Mouse (Mus musculus): ENCODE results near the gene Spata18. TPM values are rescaled to one million over a fixed set of nuclear protein-coding genes. Genes with fewer than 3 reads are reported as not detected.

The Spata18 gene
- 0.22 and 0.23 TPM in 2 replicates for polyA plus RNA-seq (2015; fragmentation: Nextera tagmentation; extraction: Ambion mirVana)

DNA sequence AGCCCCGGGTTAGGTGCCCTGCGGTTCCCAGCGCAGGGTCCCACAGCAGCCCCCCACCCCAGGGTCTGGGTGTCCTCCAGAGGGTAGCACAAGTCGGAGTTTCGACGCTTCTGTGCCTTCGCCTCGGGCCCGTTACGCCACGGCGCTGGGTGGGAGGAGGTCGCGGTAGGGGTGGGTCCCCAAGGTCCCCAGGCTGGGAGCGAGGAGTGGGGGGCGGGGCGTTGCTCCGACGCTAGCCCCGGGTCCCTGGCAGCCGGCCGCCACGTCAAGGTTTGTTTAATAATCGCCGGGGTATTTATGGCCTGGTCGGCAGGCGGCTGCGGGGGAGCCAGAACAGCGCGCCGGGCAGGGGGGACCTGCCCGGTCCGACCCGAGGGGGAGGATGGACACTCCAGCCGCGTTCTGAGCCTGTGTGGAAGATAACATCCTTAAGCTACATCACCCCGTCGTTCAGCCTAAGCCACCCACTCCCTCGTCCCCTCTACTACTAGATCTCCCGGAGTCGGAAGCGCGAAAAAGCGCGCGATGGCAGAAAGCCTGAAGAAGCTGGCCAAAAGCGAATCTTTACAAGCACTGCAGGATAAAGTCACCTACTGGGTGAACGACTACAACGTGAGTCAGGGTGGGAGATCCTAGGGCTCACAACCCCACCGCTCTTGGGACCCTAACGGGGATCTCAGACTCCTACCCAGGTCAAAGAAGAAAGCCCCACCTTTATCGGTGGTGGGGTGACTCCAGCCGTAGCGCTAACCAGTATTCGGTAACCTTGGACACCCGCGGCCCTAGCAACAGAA lies at the start of gene Spata18:
Spata18 (plus strand) TSS at position 319 of the 794 bp plus-strand sequence.
- no peaks in the 10 kb centered on the region for H3K36me3 ChIP-seq
- no peak within 1 kb of the TSS for H3K27ac ChIP-seq (replicated peaks)
- 0 out of 2 replicates have a peak, but pooled peaks have one; percentile 14 for ATAC-seq (ENCODE audit: low read depth)
- WGBS = under 1% methylated on average over 57 of the region's 57 CpGs
- H3K4me3 ChIP-seq = peak within 1 kb of the TSS; percentile 40
- peak within 1 kb of the TSS; percentile 75 for H3K4me2 ChIP-seq
- H3K4me1 ChIP-seq (replicated peaks) = peaks cover 29% of the 10 kb centered on the region
- H3K9ac ChIP-seq = peak within 1 kb of the TSS; percentile 59
- peaks cover 69% of the 10 kb centered on the region for H3K27me3 ChIP-seq
- no peaks in the 10 kb centered on the region for H3K9me3 ChIP-seq

DNA sequence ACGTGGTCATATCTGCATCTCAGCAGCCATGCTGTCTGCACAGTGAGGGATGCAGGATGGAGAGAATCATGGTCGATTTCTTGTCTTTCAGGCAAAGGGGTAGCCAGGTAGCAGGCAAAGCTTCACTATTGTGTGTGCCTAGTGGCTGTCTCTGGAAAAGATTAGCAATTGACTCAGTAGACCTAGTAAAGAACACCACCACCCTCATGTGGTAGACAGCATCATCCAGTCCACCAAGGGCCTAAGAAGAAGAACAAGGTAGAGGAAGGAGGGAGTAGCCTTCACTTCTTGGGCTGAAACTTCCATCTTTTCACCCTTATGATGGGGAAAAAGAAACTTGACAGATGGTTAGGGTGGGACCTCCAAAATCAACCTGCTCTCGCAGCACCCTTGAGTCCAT lies 48.3 kb upstream of the Spata18 start:
- no peak for ATAC-seq (ENCODE audit: low read depth)
- Histone ChIP-seq H3K27ac (replicated peaks) (no peak overlapping the region), H3K36me3 (no peaks in the 10 kb centered on the region), H3K4me1 (replicated peaks) (peaks cover 28% of the 10 kb centered on the region), H3K4me3 (no peak overlapping the region), H3K9ac (no peak overlapping the region), H3K4me2 (no peak overlapping the region), H3K9me3 (no peaks in the 10 kb centered on the region), H3K27me3 (no peaks in the 10 kb centered on the region)
- WGBS = 86% methylated on average over 3 of the region's 3 CpGs

DNA sequence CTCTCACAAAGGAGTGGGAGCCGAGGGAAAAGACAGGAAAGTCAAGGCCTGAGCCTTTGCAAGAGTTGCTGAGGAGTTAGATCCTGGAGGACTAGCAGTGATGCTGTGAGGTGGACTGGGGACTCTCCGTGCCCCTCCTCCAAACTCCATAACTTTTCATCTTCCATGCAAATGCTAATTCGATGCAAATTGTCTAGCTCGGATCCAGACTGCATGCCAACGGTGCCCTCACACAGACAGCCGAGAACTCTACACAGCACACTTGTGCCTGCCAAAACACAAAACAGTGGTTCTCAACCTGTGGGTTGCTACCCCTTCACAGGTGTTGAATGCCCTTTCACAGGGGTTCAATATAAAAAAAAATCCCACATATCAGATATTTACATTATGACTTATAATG lies 46.6 kb upstream of the Spata18 start:
- Histone ChIP-seq H3K27ac (replicated peaks) (no peak overlapping the region), H3K4me1 (replicated peaks) (peaks cover 19% of the 10 kb centered on the region), H3K4me2 (no peak overlapping the region), H3K9me3 (no peaks in the 10 kb centered on the region), H3K36me3 (no peaks in the 10 kb centered on the region), H3K27me3 (no peaks in the 10 kb centered on the region), H3K4me3 (no peak overlapping the region), H3K9ac (no peak overlapping the region)
- ATAC-seq (ENCODE audit: low read depth) = no peak
- 87% methylated on average over 6 of the region's 6 CpGs for WGBS

DNA sequence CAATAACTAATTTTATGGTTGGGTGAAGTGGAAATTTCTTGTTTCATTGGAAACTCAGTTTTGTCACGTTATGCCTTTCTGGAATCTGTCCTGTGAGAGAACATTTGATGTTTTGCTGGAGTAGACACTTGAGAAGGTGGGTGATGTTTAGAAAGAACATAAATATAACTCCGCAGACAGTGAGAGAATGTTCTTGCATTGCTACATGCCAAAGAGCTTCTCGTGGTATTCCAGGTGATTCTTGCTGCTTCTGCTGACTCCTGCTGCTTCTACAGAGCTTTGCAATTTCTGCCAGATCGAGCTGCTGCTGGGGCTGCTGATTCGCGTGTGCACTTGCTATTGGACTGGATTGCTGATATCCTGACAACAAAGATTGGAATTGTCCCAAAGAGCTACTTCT lies 46.2 kb upstream of the Spata18 start:
- Histone ChIP-seq H3K27me3 (no peaks in the 10 kb centered on the region), H3K9ac (no peak overlapping the region), H3K4me1 (replicated peaks) (peaks cover 18% of the 10 kb centered on the region), H3K4me2 (no peak overlapping the region), H3K36me3 (no peaks in the 10 kb centered on the region), H3K4me3 (no peak overlapping the region), H3K27ac (replicated peaks) (no peak overlapping the region), H3K9me3 (peaks cover 2% of the 10 kb centered on the region; the same call in 1 of the 2 replicates)
- ATAC-seq (ENCODE audit: low read depth) = no peak
- 89% methylated on average over 6 of the region's 6 CpGs for WGBS

DNA sequence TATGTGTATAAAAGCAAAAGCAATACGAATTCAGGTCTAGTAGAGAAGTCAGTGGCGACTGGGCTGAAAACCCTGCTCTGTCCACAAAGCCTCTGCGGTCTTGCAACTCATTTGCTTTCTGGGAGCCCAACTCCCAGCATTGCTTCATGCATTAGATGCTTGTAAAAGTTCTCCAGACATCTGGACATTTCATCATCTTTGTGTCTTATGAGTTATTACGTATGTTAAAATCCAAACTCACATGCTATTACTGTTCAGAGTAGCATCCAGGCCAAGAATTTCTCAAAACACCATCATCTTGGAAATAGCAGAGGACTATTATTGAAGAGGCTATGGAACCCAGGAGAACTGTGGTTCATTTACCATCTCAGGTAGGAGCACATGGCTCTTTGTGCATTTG lies 40.1 kb upstream of the Spata18 start:
- Histone ChIP-seq H3K27me3 (no peaks in the 10 kb centered on the region), H3K9me3 (peaks cover 9% of the 10 kb centered on the region; the same call in 1 of the 2 replicates), H3K27ac (replicated peaks) (no peak overlapping the region), H3K4me2 (no peak overlapping the region), H3K36me3 (no peaks in the 10 kb centered on the region), H3K9ac (no peak overlapping the region), H3K4me3 (no peak overlapping the region), H3K4me1 (replicated peaks) (no peaks in the 10 kb centered on the region)
- WGBS = 94% methylated on average over 4 of the region's 4 CpGs
- ATAC-seq (ENCODE audit: low read depth) = no peak

DNA sequence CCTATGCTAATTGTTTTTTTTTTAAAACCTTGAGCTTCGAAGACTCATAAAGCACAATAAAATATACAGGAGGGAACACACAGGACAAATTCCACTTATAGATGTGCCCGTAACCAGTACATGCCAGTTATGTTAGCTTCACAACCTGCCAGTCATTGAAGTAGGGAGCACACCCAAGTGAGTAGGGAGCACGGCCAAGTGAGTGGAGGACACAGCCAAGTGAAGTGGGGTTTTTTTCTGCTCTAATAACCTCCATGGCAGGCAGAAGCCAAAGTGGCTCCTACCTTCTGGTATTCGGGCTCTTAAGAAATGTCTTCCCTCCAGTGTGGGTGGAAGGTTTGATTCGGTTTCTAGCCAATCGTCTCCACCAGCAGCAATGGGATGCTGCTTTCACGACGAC lies 37.9 kb upstream of the Spata18 start:
- WGBS = 87% methylated on average over 8 of the region's 8 CpGs
- H3K9me3 ChIP-seq = peaks cover 9% of the 10 kb centered on the region; the same call in 1 of the 2 replicates
- H3K36me3 ChIP-seq = no peaks in the 10 kb centered on the region
- H3K27me3 ChIP-seq = no peaks in the 10 kb centered on the region
- no peak overlapping the region for H3K4me2 ChIP-seq
- no peaks in the 10 kb centered on the region for H3K4me1 ChIP-seq (replicated peaks)
- no peak overlapping the region for H3K9ac ChIP-seq
- no peak overlapping the region for H3K4me3 ChIP-seq
- no peak for ATAC-seq (ENCODE audit: low read depth)
- no peak overlapping the region for H3K27ac ChIP-seq (replicated peaks)

DNA sequence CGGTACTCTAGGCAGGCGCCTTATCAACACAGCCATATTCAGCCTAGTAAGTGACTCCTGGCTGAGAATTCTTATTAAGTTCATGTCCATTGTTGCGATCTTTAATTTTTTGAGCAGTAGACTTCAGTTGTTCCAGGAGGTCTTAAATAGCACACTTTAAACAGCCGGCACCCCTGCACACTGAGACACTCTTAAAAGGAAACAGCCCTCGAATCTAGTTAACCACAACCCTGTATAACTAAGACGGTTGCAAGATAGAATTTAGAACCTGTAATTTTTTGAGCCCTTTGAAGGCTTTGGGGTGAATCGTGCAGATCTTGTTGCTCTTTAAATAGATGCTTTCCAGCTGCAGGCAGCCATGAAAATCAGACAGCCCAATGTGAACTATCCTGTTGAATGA lies 36.0 kb upstream of the Spata18 start:
- Histone ChIP-seq H3K4me3 (no peak overlapping the region), H3K27ac (replicated peaks) (no peak overlapping the region), H3K27me3 (no peaks in the 10 kb centered on the region), H3K4me2 (no peak overlapping the region), H3K9ac (no peak overlapping the region), H3K36me3 (no peaks in the 10 kb centered on the region), H3K9me3 (peaks cover 5% of the 10 kb centered on the region; the same call in 1 of the 2 replicates), H3K4me1 (replicated peaks) (no peaks in the 10 kb centered on the region)
- WGBS = 83% methylated on average over 7 of the region's 7 CpGs
- no peak for ATAC-seq (ENCODE audit: low read depth)

DNA sequence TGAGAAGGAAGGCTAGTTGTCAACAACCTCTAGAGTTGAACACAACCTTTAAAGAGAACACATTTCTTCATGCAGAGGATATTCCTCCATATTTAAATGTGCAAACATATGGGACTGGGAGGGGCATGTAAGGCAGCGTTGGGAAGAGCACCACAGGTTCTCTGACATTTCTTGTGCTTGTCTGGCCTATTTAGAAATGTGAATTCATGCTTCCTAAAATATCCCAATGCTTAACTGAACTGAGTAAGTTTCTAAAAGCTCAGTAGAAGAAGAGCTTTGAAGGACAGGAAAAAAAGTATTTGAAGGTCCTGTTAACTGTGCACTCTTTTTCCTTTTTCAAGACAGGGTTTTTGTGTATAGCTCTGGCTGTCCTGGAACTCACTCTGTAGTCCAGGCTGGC lies 32.2 kb upstream of the Spata18 start:
- no peak for ATAC-seq (ENCODE audit: low read depth)
- no peak overlapping the region for H3K27ac ChIP-seq (replicated peaks)
- H3K4me3 ChIP-seq = no peak overlapping the region
- no peak overlapping the region for H3K4me2 ChIP-seq
- no peaks in the 10 kb centered on the region for H3K4me1 ChIP-seq (replicated peaks)
- no peaks in the 10 kb centered on the region for H3K9me3 ChIP-seq
- 93% methylated on average over 1 of the region's 1 CpGs for WGBS
- no peak overlapping the region for H3K9ac ChIP-seq
- H3K27me3 ChIP-seq = no peaks in the 10 kb centered on the region
- H3K36me3 ChIP-seq = no peaks in the 10 kb centered on the region

DNA sequence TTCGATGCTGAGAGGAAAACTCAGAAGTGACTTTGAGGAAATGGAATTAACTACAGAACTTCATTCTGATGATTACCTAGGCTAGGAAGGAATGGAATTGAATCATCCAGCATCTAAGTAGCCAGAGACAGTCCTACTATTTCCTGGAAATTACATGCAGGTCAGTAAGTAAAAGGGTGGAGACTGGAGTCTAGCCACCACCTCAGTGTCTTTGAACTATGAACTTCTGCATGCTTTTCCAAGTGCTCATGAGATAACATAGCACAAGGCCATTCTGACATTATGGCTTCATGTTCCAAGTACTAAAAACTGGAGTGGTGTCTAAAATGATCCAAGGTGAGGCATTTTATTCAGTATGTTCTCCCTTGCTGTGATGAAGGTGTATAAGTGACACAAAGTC lies 25.7 kb upstream of the Spata18 start:
- H3K4me3 ChIP-seq = no peak overlapping the region
- WGBS = 76% methylated on average over 1 of the region's 1 CpGs

DNA sequence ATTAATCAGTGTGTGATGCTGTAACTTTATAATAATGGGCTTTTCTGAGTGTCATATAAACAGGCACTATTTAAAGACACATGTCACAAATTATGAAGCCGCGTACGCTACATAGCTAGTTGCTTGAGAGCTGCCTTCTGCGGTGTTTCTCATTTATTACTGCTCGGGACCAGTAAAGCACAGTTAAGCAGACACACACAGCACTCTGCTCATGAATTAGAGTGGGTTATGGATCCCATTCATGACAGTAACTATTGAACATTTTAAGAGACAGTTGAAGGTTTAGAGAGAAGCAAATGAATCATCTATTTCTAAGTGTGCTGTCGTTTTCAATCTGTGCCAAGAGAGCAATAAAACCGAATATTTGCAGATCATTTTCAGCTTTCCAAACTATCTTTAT lies 24.3 kb upstream of the Spata18 start:
- Histone ChIP-seq H3K4me2 (no peak overlapping the region), H3K9me3 (no peaks in the 10 kb centered on the region), H3K4me1 (replicated peaks) (peaks cover 7% of the 10 kb centered on the region), H3K4me3 (no peak overlapping the region), H3K27me3 (no peaks in the 10 kb centered on the region), H3K27ac (replicated peaks) (no peak overlapping the region), H3K36me3 (no peaks in the 10 kb centered on the region), H3K9ac (no peak overlapping the region)
- WGBS = 61% methylated on average over 7 of the region's 7 CpGs
- ATAC-seq (ENCODE audit: low read depth) = peak; percentile 53; the same call in 1 of the 2 replicates

More for the DNA sequence above, 25.7 kb upstream of the Spata18 start:
- Histone ChIP-seq H3K9ac (no peak overlapping the region), H3K27ac (replicated peaks) (no peak overlapping the region), H3K27me3 (no peaks in the 10 kb centered on the region), H3K36me3 (no peaks in the 10 kb centered on the region), H3K4me1 (replicated peaks) (no peaks in the 10 kb centered on the region), H3K9me3 (no peaks in the 10 kb centered on the region), H3K4me2 (no peak overlapping the region)
- no peak for ATAC-seq (ENCODE audit: low read depth)

DNA sequence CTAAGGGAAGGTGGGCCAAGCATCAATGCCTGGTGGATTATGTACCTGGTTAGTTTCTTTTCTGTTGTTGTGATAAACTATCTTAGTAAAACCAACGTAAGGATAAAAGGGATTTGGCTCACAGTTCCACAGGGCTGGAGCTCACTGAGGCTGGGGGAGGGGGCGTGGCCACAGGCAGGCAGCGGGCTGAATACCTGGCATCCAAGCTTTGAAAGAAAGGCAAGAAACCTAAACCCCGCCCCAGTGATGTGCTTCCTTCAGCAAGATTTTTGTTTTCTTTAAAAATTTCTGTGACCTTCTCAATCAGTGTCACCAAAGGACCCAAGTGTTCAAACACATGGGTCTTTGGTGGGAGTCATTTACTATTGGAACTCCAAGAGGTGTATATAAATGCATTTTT lies 23.6 kb upstream of the Spata18 start:
- no peak overlapping the region for H3K27ac ChIP-seq (replicated peaks)
- peaks cover 7% of the 10 kb centered on the region for H3K4me1 ChIP-seq (replicated peaks)
- H3K9me3 ChIP-seq = no peaks in the 10 kb centered on the region
- no peaks in the 10 kb centered on the region for H3K36me3 ChIP-seq
- H3K27me3 ChIP-seq = no peaks in the 10 kb centered on the region
- H3K4me2 ChIP-seq = no peak overlapping the region
- no peak overlapping the region for H3K9ac ChIP-seq
- H3K4me3 ChIP-seq = no peak overlapping the region
- 64% methylated on average over 4 of the region's 4 CpGs for WGBS
- ATAC-seq (ENCODE audit: low read depth) = no peak

DNA sequence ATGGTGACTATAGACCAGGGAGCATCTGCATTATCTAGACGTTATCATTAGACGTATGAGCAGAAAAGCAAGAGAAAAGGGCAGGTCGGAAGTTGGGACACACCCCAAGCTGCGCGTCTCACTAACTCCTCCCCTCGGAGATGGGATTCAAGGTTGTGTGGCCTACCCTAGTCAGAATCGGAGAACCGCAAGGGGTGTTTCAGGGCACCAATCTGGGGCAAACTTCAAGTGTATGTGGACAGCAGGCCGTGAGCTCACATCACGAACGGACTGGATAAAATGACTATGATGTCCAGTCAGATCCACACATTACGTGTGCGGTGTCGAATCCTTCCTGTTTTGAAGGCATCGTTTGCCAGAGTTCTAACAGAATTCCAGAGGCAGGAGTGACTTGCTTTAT lies 23.2 kb upstream of the Spata18 start:
- Histone ChIP-seq H3K4me1 (replicated peaks) (peaks cover 7% of the 10 kb centered on the region), H3K36me3 (no peaks in the 10 kb centered on the region), H3K9me3 (no peaks in the 10 kb centered on the region), H3K27me3 (no peaks in the 10 kb centered on the region), H3K27ac (replicated peaks) (no peak overlapping the region), H3K4me2 (no peak overlapping the region), H3K9ac (no peak overlapping the region), H3K4me3 (no peak overlapping the region)
- no peak for ATAC-seq (ENCODE audit: low read depth)
- WGBS = 77% methylated on average over 15 of the region's 15 CpGs

DNA sequence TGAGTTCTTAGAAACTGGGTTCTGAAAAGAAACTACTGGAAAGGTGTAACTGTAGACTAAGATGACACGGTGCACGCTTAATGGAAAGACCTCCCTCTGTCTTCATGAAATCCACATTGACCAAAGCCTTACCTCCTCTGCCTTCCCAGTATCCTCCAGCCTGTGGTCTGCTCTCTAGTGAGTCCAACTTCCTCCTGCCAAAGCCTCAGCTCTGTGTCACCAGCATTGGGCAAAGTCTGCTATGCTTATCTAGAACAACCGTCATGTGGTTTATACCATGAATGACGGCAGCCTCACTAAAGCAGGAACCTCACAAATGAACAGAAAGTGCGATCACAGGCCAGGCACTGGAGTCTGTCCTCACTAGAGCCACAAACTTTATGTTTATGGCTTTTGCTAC lies 21.0 kb upstream of the Spata18 start:
- 88% methylated on average over 5 of the region's 5 CpGs for WGBS
- no peak for ATAC-seq (ENCODE audit: low read depth)

More for the DNA sequence above, 21.0 kb upstream of the Spata18 start:
- Histone ChIP-seq H3K27me3 (no peaks in the 10 kb centered on the region), H3K36me3 (peaks cover 15% of the 10 kb centered on the region), H3K4me2 (no peak overlapping the region), H3K9me3 (0 out of 2 replicates have a peak, but pooled peaks cover 5% of the 10 kb centered on the region), H3K4me3 (no peak overlapping the region), H3K9ac (no peak overlapping the region), H3K27ac (replicated peaks) (no peak overlapping the region), H3K4me1 (replicated peaks) (peaks cover 7% of the 10 kb centered on the region)
